Mouse (Mus musculus): Measurements from ENCODE around the gene Actr2. TPM values are rescaled to one million over a fixed set of nuclear protein-coding genes. Genes with fewer than 3 reads are reported as not detected.
A peak's percentile ranks its signal among the peaks of the same experiment; 100 is the strongest.
"Not testable (repeated sequence)": the region's sequence is repeated elsewhere in the genome, so short reads cannot be mapped to it uniquely, and the experiment has no call there.

The Actr2 gene
- polyA plus RNA-seq, 1 experiment from 2014 or later, result 208 TPM

GRCm38 (mm10) chr11:20041164-20041920 is 71.4 kb downstream of the Actr2 start:
- WGBS, result 25% methylated on average over 6 of the region's 6 CpGs
- no peak for ATAC-seq
- no peaks in the 10 kb centered on the region for H3K27me3 ChIP-seq (replicated peaks; ENCODE audit: control insufficient read depth, insufficient read depth, low read length)

DNA sequence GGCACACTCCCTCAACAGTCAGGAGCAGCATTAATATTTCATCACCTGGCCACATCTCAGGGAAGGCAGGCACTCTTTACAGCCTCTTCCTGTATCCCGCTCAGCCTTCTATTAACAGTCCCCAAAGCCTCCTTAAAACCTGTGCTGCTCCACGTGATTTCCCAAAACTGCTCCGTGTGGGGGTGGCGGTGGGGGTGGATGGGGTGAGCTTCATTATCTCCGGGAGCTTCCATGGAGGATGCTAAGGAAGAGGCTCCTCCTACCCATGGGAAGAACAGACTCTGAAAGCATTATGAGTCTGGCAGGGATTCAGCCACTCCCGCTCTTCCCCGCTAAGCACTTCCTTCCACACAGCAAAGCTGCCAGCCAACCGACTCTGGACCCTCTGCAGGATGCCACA is 74.0 kb downstream of the Actr2 start:
- Histone ChIP-seq H3K4me3 (replicated peaks; ENCODE audit: low read length) (0 out of 2 replicates have a peak overlapping the region, but pooled peaks have one; percentile 18), H3K9me3 (ENCODE audit: control insufficient read depth, low read length) (no peaks in the 10 kb centered on the region)
- WGBS, result 17% methylated on average over 8 of the region's 8 CpGs

More at GRCm38 (mm10) chr11:20041164-20041920, 71.4 kb downstream of the Actr2 start:
- H3K4me1 ChIP-seq (replicated peaks; ENCODE audit: control insufficient read depth, insufficient read depth, low read length), result peaks cover 8% of the 10 kb centered on the region
- H3K9ac ChIP-seq (replicated peaks; ENCODE audit: low read depth, low read length), result no peak overlapping the region
- no peaks in the 10 kb centered on the region for H3K9me3 ChIP-seq (ENCODE audit: control insufficient read depth, low read length)
- H3K27ac ChIP-seq (ENCODE audit: low read length), result no peak overlapping the region
- H3K4me2 ChIP-seq (ENCODE audit: low read length), result no peak overlapping the region
- H3K4me3 ChIP-seq (replicated peaks; ENCODE audit: low read length), result no peak overlapping the region
- H3K36me3 ChIP-seq (ENCODE audit: control insufficient read depth, insufficient read depth), result no peaks in the 10 kb centered on the region

GRCm38 (mm10) chr11:20037739-20038138 is 75.0 kb downstream of the Actr2 start:
- no peak; the same call in 1 of the 2 replicates for ATAC-seq
- Histone ChIP-seq H3K4me1 (replicated peaks; ENCODE audit: control insufficient read depth, insufficient read depth, low read length) (peaks cover 8% of the 10 kb centered on the region), H3K36me3 (ENCODE audit: control insufficient read depth, insufficient read depth) (no peaks in the 10 kb centered on the region), H3K9ac (replicated peaks; ENCODE audit: low read depth, low read length) (no peak overlapping the region), H3K9me3 (ENCODE audit: control insufficient read depth, low read length) (no peaks in the 10 kb centered on the region), H3K4me2 (ENCODE audit: low read length) (no peak overlapping the region), H3K4me3 (replicated peaks; ENCODE audit: low read length) (no peak overlapping the region), H3K27ac (ENCODE audit: low read length) (no peak overlapping the region), H3K27me3 (replicated peaks; ENCODE audit: control insufficient read depth, insufficient read depth, low read length) (no peaks in the 10 kb centered on the region)
- WGBS, result 79% methylated on average over 4 of the region's 4 CpGs

More for the DNA sequence above, 74.0 kb downstream of the Actr2 start:
- ATAC-seq, result peak; percentile 77
- Histone ChIP-seq H3K27ac (ENCODE audit: low read length) (no peak overlapping the region), H3K36me3 (ENCODE audit: control insufficient read depth, insufficient read depth) (no peaks in the 10 kb centered on the region), H3K4me2 (ENCODE audit: low read length) (peak overlapping the region; percentile 45), H3K27me3 (replicated peaks; ENCODE audit: control insufficient read depth, insufficient read depth, low read length) (no peaks in the 10 kb centered on the region), H3K9ac (replicated peaks; ENCODE audit: low read depth, low read length) (peak overlapping the region; percentile 34; the same call in 1 of the 2 replicates), H3K4me1 (replicated peaks; ENCODE audit: control insufficient read depth, insufficient read depth, low read length) (peaks cover 8% of the 10 kb centered on the region)

DNA sequence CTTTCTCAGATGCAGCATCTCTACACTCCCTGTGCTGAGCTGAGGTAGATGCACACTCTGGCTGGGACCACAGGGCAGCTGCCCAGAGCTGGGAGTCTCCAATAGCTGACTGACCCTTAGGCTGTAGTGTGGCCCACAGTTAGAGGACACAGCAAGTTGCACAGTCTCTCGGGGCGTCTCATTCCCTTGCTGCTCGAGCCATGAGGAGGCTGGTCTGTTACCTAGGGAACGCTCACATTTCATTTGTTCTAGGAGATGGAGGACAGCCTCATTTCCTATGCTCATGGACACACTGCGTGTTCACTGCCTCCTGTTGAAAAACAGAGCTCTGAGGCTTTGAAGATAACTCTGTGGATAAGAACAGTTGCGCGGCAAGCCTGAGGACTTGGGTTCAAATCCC is 76.7 kb downstream of the Actr2 start:
- Histone ChIP-seq H3K9me3 (ENCODE audit: control insufficient read depth, low read length) (0 out of 2 replicates have a peak, but pooled peaks cover 2% of the 10 kb centered on the region), H3K36me3 (ENCODE audit: control insufficient read depth, insufficient read depth) (no peaks in the 10 kb centered on the region), H3K9ac (replicated peaks; ENCODE audit: low read depth, low read length) (no peak overlapping the region), H3K27ac (ENCODE audit: low read length) (no peak overlapping the region), H3K4me2 (ENCODE audit: low read length) (no peak overlapping the region), H3K4me1 (replicated peaks; ENCODE audit: control insufficient read depth, insufficient read depth, low read length) (peaks cover 8% of the 10 kb centered on the region), H3K27me3 (replicated peaks; ENCODE audit: control insufficient read depth, insufficient read depth, low read length) (no peaks in the 10 kb centered on the region), H3K4me3 (replicated peaks; ENCODE audit: low read length) (no peak overlapping the region)
- 72% methylated on average over 7 of the region's 7 CpGs for WGBS
- ATAC-seq, result no peak

DNA sequence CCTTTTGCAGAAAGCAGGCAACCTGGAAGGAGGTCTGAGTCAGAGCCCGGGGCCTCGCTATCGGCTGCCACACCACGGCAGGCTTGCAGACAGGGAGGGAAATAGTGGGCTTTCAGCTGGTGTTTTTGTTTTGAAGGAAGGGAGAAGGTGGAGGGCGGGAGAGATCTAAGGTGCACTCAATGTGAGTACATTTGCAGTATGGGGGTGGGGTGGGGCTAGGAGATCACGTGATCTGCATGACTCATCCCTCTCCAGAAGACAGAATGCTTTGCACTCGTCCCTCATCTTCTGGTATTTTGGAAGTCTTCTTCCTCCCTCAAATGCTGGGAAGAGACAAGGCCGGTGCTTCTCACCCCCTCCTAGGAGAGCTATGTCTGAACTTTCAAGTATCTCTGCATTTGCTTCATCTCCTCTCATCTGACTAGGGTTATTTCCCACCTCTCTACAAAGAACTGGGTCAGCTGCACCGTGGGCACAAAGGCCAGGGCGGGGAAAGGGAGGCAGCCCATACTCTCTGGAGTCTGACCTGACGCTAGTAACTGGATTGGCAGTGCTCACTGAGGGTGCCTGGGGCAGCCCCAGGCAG is 77.3 kb downstream of the Actr2 start:
- Histone ChIP-seq H3K9me3 (ENCODE audit: control insufficient read depth, low read length) (0 out of 2 replicates have a peak, but pooled peaks cover 2% of the 10 kb centered on the region), H3K4me3 (replicated peaks; ENCODE audit: low read length) (no peak overlapping the region), H3K4me1 (replicated peaks; ENCODE audit: control insufficient read depth, insufficient read depth, low read length) (peaks cover 8% of the 10 kb centered on the region), H3K27me3 (replicated peaks; ENCODE audit: control insufficient read depth, insufficient read depth, low read length) (no peaks in the 10 kb centered on the region), H3K36me3 (ENCODE audit: control insufficient read depth, insufficient read depth) (no peaks in the 10 kb centered on the region), H3K4me2 (ENCODE audit: low read length) (no peak overlapping the region), H3K9ac (replicated peaks; ENCODE audit: low read depth, low read length) (no peak overlapping the region), H3K27ac (ENCODE audit: low read length) (no peak overlapping the region)
- no peak for ATAC-seq
- 56% methylated on average over 11 of the region's 11 CpGs for WGBS

- Histone ChIP-seq H3K9ac (replicated peaks; ENCODE audit: low read depth, low read length) (no peak overlapping the region), H3K36me3 (ENCODE audit: control insufficient read depth, insufficient read depth) (no peaks in the 10 kb centered on the region), H3K9me3 (ENCODE audit: control insufficient read depth, low read length) (0 out of 2 replicates have a peak, but pooled peaks cover 2% of the 10 kb centered on the region), H3K4me2 (ENCODE audit: low read length) (no peak overlapping the region), H3K27ac (ENCODE audit: low read length) (no peak overlapping the region), H3K27me3 (replicated peaks; ENCODE audit: control insufficient read depth, insufficient read depth, low read length) (no peaks in the 10 kb centered on the region), H3K4me1 (replicated peaks; ENCODE audit: control insufficient read depth, insufficient read depth, low read length) (peaks cover 8% of the 10 kb centered on the region), H3K4me3 (replicated peaks; ENCODE audit: low read length) (no peak overlapping the region)
- 68% methylated on average over 14 of the region's 14 CpGs for WGBS
- no peak for ATAC-seq
These were observed 78.3 kb downstream of the Actr2 start for GRCm38 (mm10) chr11:20034337-20034947.

- H3K4me3 ChIP-seq (replicated peaks; ENCODE audit: low read length), result no peak overlapping the region
- no peaks in the 10 kb centered on the region for H3K36me3 ChIP-seq (ENCODE audit: control insufficient read depth, insufficient read depth)
- H3K4me2 ChIP-seq (ENCODE audit: low read length), result no peak overlapping the region
- H3K9me3 ChIP-seq (ENCODE audit: control insufficient read depth, low read length), result 0 out of 2 replicates have a peak, but pooled peaks cover 2% of the 10 kb centered on the region
- ATAC-seq, result no peak
- H3K4me1 ChIP-seq (replicated peaks; ENCODE audit: control insufficient read depth, insufficient read depth, low read length), result peaks cover 3% of the 10 kb centered on the region; the same call in 1 of the 2 replicates
- H3K9ac ChIP-seq (replicated peaks; ENCODE audit: low read depth, low read length), result no peak overlapping the region
- H3K27me3 ChIP-seq (replicated peaks; ENCODE audit: control insufficient read depth, insufficient read depth, low read length), result no peaks in the 10 kb centered on the region
- WGBS, result 74% methylated on average over 6 of the region's 6 CpGs
- no peak overlapping the region for H3K27ac ChIP-seq (ENCODE audit: low read length)
These were observed 79.1 kb downstream of the Actr2 start for GRCm38 (mm10) chr11:20033541-20034160.

- no peak overlapping the region for H3K4me3 ChIP-seq (replicated peaks; ENCODE audit: low read length)
- H3K4me2 ChIP-seq (ENCODE audit: low read length), result no peak overlapping the region
- ATAC-seq, result no peak
- H3K27ac ChIP-seq (ENCODE audit: low read length), result no peak overlapping the region
- no peak overlapping the region for H3K9ac ChIP-seq (replicated peaks; ENCODE audit: low read depth, low read length)
- H3K36me3 ChIP-seq (ENCODE audit: control insufficient read depth, insufficient read depth), result no peaks in the 10 kb centered on the region
- no peaks in the 10 kb centered on the region for H3K4me1 ChIP-seq (replicated peaks; ENCODE audit: control insufficient read depth, insufficient read depth, low read length)
- WGBS, result 39% methylated on average over 8 of the region's 8 CpGs
- 0 out of 2 replicates have a peak, but pooled peaks cover 2% of the 10 kb centered on the region for H3K9me3 ChIP-seq (ENCODE audit: control insufficient read depth, low read length)
- no peaks in the 10 kb centered on the region for H3K27me3 ChIP-seq (replicated peaks; ENCODE audit: control insufficient read depth, insufficient read depth, low read length)
These were observed 81.2 kb downstream of the Actr2 start for GRCm38 (mm10) chr11:20031536-20031935.

DNA sequence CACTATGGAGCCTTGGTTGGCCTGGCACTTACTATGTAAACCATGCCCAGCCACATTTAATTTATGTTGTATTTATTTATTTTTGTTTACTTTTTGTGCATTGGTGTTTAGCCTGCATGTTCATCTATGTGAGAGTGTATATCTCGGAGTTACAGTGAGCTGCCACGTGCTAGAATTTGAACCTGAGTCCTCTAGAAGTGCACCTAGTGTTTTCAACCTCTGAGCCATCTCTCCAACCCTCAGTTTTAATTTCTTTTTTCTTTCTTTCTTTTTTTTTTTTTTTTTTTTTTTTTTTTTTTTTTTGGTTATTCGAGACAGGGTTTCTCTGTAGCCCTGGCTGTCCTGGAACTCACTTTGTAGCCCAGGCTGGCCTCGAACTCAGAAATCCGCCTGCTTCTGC is 81.7 kb downstream of the Actr2 start:
- not testable (repeated sequence) for H3K4me3 ChIP-seq (replicated peaks; ENCODE audit: low read length); H3K4me1 ChIP-seq (replicated peaks; ENCODE audit: control insufficient read depth, insufficient read depth, low read length); H3K36me3 ChIP-seq (ENCODE audit: control insufficient read depth, insufficient read depth); ATAC-seq; H3K27ac ChIP-seq (ENCODE audit: low read length); H3K9me3 ChIP-seq (ENCODE audit: control insufficient read depth, low read length); H3K4me2 ChIP-seq (ENCODE audit: low read length); H3K27me3 ChIP-seq (replicated peaks; ENCODE audit: control insufficient read depth, insufficient read depth, low read length); H3K9ac ChIP-seq (replicated peaks; ENCODE audit: low read depth, low read length)
- WGBS, result 89% methylated on average over 5 of the region's 5 CpGs

Measured in forebrain, embryonic 16.5 days (tissue).